Mouse (Mus musculus): Measurements from ENCODE around the gene Cfdp1. TPM values are rescaled to one million over a fixed set of nuclear protein-coding genes. Genes with fewer than 3 reads are reported as not detected.

The Cfdp1 gene
- polyA plus RNA-seq, 1 experiment from 2014 or later, result 203 TPM

- H3K4me1 ChIP-seq (ENCODE audit: control insufficient read depth, insufficient read depth, low read length), result peaks cover 58% of the 10 kb centered on the region
- no peaks in the 10 kb centered on the region for H3K36me3 ChIP-seq (ENCODE audit: control insufficient read depth, insufficient read depth, low read length)
- H3K27ac ChIP-seq (replicated peaks; ENCODE audit: low read depth, low read length), result no peak overlapping the region; the same call in 1 of the 2 replicates
- no peak overlapping the region for H3K4me3 ChIP-seq (ENCODE audit: low read depth, low read length)
- no peak overlapping the region for H3K4me2 ChIP-seq (ENCODE audit: low read depth, low read length)
- 48% methylated on average over 5 of the region's 6 CpGs for WGBS
- DNase-seq (ENCODE audit: low spot score) (no peak), ATAC-seq (ENCODE audit: low read depth) (no peak)
- H3K9me3 ChIP-seq (ENCODE audit: control insufficient read depth, low read length), result no peaks in the 10 kb centered on the region
- 0 out of 2 replicates have a peak overlapping the region, but pooled peaks have one; percentile 21 for H3K9ac ChIP-seq (ENCODE audit: low read depth, low read length)
- H3K27me3 ChIP-seq (replicated peaks; ENCODE audit: control insufficient read depth, insufficient read depth, low read length), result no peaks in the 10 kb centered on the region
These were observed 119.7 kb downstream of the Cfdp1 start for GRCm38 (mm10) chr8:111734244-111734960.

- Histone ChIP-seq H3K9ac (ENCODE audit: low read depth, low read length) (no peak overlapping the region), H3K4me3 (ENCODE audit: low read depth, low read length) (no peak overlapping the region), H3K4me1 (ENCODE audit: control insufficient read depth, insufficient read depth, low read length) (peaks cover 53% of the 10 kb centered on the region), H3K36me3 (ENCODE audit: control insufficient read depth, insufficient read depth, low read length) (no peaks in the 10 kb centered on the region), H3K9me3 (ENCODE audit: control insufficient read depth, low read length) (no peaks in the 10 kb centered on the region), H3K4me2 (ENCODE audit: low read depth, low read length) (peak overlapping the region; percentile 5; the same call in 1 of the 2 replicates), H3K27ac (replicated peaks; ENCODE audit: low read depth, low read length) (peak overlapping the region; percentile 65), H3K27me3 (replicated peaks; ENCODE audit: control insufficient read depth, insufficient read depth, low read length) (no peaks in the 10 kb centered on the region)
- DNase-seq (ENCODE audit: low spot score) (peak; percentile 64), ATAC-seq (ENCODE audit: low read depth) (no peak)
- 3% methylated on average over 5 of the region's 5 CpGs for WGBS
These were observed 120.4 kb downstream of the Cfdp1 start for GRCm38 (mm10) chr8:111733581-111734243.

- Histone ChIP-seq H3K27me3 (replicated peaks; ENCODE audit: control insufficient read depth, insufficient read depth, low read length) (no peaks in the 10 kb centered on the region), H3K4me1 (ENCODE audit: control insufficient read depth, insufficient read depth, low read length) (peaks cover 53% of the 10 kb centered on the region), H3K4me3 (ENCODE audit: low read depth, low read length) (peak overlapping the region; percentile 76), H3K36me3 (ENCODE audit: control insufficient read depth, insufficient read depth, low read length) (no peaks in the 10 kb centered on the region), H3K4me2 (ENCODE audit: low read depth, low read length) (peak overlapping the region; percentile 76), H3K9me3 (ENCODE audit: control insufficient read depth, low read length) (no peaks in the 10 kb centered on the region), H3K9ac (ENCODE audit: low read depth, low read length) (peak overlapping the region; percentile 88), H3K27ac (replicated peaks; ENCODE audit: low read depth, low read length) (peak overlapping the region; percentile 65)
- 16% methylated on average over 10 of the region's 10 CpGs for WGBS
- ATAC-seq (ENCODE audit: low read depth) (peak; percentile 0; the same call in 1 of the 2 replicates), DNase-seq (ENCODE audit: low spot score) (no peak)
These were observed 121.5 kb downstream of the Cfdp1 start for GRCm38 (mm10) chr8:111732406-111733085.

- H3K4me1 ChIP-seq (ENCODE audit: control insufficient read depth, insufficient read depth, low read length), result peaks cover 52% of the 10 kb centered on the region
- no peaks in the 10 kb centered on the region for H3K9me3 ChIP-seq (ENCODE audit: control insufficient read depth, low read length)
- ATAC-seq (ENCODE audit: low read depth) (peak; percentile 96), DNase-seq (ENCODE audit: low spot score) (peak; percentile 98)
- WGBS, result 0% methylated on average over 11 of the region's 41 CpGs
- H3K4me3 ChIP-seq (ENCODE audit: low read depth, low read length), result peak overlapping the region; percentile 76
- H3K36me3 ChIP-seq (ENCODE audit: control insufficient read depth, insufficient read depth, low read length), result no peaks in the 10 kb centered on the region
- no peaks in the 10 kb centered on the region for H3K27me3 ChIP-seq (replicated peaks; ENCODE audit: control insufficient read depth, insufficient read depth, low read length)
- H3K27ac ChIP-seq (replicated peaks; ENCODE audit: low read depth, low read length), result peak overlapping the region; percentile 82
- peak overlapping the region; percentile 76 for H3K4me2 ChIP-seq (ENCODE audit: low read depth, low read length)
- peak overlapping the region; percentile 88 for H3K9ac ChIP-seq (ENCODE audit: low read depth, low read length)
These were observed 122.1 kb downstream of the Cfdp1 start for GRCm38 (mm10) chr8:111732004-111732403.

GRCm38 (mm10) chr8:111731231-111731977 is 122.7 kb downstream of the Cfdp1 start:
- ATAC-seq (ENCODE audit: low read depth) (peak; percentile 27), DNase-seq (ENCODE audit: low spot score) (peak; percentile 60)
- peak overlapping the region; percentile 82 for H3K27ac ChIP-seq (replicated peaks; ENCODE audit: low read depth, low read length)
- H3K27me3 ChIP-seq (replicated peaks; ENCODE audit: control insufficient read depth, insufficient read depth, low read length), result no peaks in the 10 kb centered on the region
- peak overlapping the region; percentile 76 for H3K4me3 ChIP-seq (ENCODE audit: low read depth, low read length)
- no peaks in the 10 kb centered on the region for H3K9me3 ChIP-seq (ENCODE audit: control insufficient read depth, low read length)
- peaks cover 54% of the 10 kb centered on the region for H3K4me1 ChIP-seq (ENCODE audit: control insufficient read depth, insufficient read depth, low read length)
- H3K4me2 ChIP-seq (ENCODE audit: low read depth, low read length), result peak overlapping the region; percentile 76
- WGBS, result 1% methylated on average over 18 of the region's 39 CpGs
- no peaks in the 10 kb centered on the region for H3K36me3 ChIP-seq (ENCODE audit: control insufficient read depth, insufficient read depth, low read length)
- peak overlapping the region; percentile 88 for H3K9ac ChIP-seq (ENCODE audit: low read depth, low read length)

- Histone ChIP-seq H3K4me1 (ENCODE audit: control insufficient read depth, insufficient read depth, low read length) (peaks cover 41% of the 10 kb centered on the region), H3K9ac (ENCODE audit: low read depth, low read length) (peak overlapping the region; percentile 47; the same call in 1 of the 2 replicates), H3K4me2 (ENCODE audit: low read depth, low read length) (no peak overlapping the region), H3K27ac (replicated peaks; ENCODE audit: low read depth, low read length) (no peak overlapping the region), H3K9me3 (ENCODE audit: control insufficient read depth, low read length) (no peaks in the 10 kb centered on the region), H3K27me3 (replicated peaks; ENCODE audit: control insufficient read depth, insufficient read depth, low read length) (no peaks in the 10 kb centered on the region), H3K4me3 (ENCODE audit: low read depth, low read length) (no peak overlapping the region), H3K36me3 (ENCODE audit: control insufficient read depth, insufficient read depth, low read length) (no peaks in the 10 kb centered on the region)
- 76% methylated on average over 7 of the region's 7 CpGs for WGBS
- DNase-seq (ENCODE audit: low spot score) (no peak), ATAC-seq (ENCODE audit: low read depth) (no peak)
These were observed 124.6 kb downstream of the Cfdp1 start for GRCm38 (mm10) chr8:111729233-111730170.

- no peak overlapping the region for H3K9ac ChIP-seq (ENCODE audit: low read depth, low read length)
- H3K9me3 ChIP-seq (ENCODE audit: control insufficient read depth, low read length), result no peaks in the 10 kb centered on the region
- DNase-seq (ENCODE audit: low spot score), result no peak
- H3K4me1 ChIP-seq (ENCODE audit: control insufficient read depth, insufficient read depth, low read length), result peaks cover 31% of the 10 kb centered on the region
- WGBS, result 63% methylated on average over 5 of the region's 5 CpGs
- no peak overlapping the region for H3K27ac ChIP-seq (replicated peaks; ENCODE audit: low read depth, low read length)
- no peak overlapping the region for H3K4me2 ChIP-seq (ENCODE audit: low read depth, low read length)
- ATAC-seq (ENCODE audit: low read depth), result no peak
- no peaks in the 10 kb centered on the region for H3K36me3 ChIP-seq (ENCODE audit: control insufficient read depth, insufficient read depth, low read length)
- no peak overlapping the region for H3K4me3 ChIP-seq (ENCODE audit: low read depth, low read length)
- no peaks in the 10 kb centered on the region for H3K27me3 ChIP-seq (replicated peaks; ENCODE audit: control insufficient read depth, insufficient read depth, low read length)
These were observed 125.6 kb downstream of the Cfdp1 start for GRCm38 (mm10) chr8:111728481-111728880.

Data from embryonic facial prominence, embryonic 14.5 days (tissue).